Mouse (Mus musculus): ENCODE data around the gene Cbx7. TPM values are rescaled to one million over a fixed set of nuclear protein-coding genes. Genes with fewer than 3 reads are reported as not detected.

Gene Cbx7
- polyA plus RNA-seq (2015; fragmentation: Nextera tagmentation; extraction: Ambion mirVana), result 4.1 and 4.5 TPM in 2 replicates

- H3K27me3 ChIP-seq (replicated peaks; ENCODE audit: insufficient read depth, low read length), result no peaks in the 10 kb centered on the region
- H3K27ac ChIP-seq (ENCODE audit: low read length), result no peak within 1 kb of the TSS
- no peak for ATAC-seq
- 93% methylated on average over 11 of the region's 11 CpGs for WGBS
- no peak within 1 kb of the TSS for H3K9ac ChIP-seq (replicated peaks; ENCODE audit: low read depth)
- DNase-seq (ENCODE audit: low spot score), result no peak
- no peaks in the 10 kb centered on the region for H3K4me1 ChIP-seq (ENCODE audit: insufficient read depth, low read depth, low read length)
- no peaks in the 10 kb centered on the region for H3K9me3 ChIP-seq (ENCODE audit: low read length)
- no peak for TF ChIP-seq CTCF (IDR thresholded peaks at IDR 0.05)
- no peak for TF ChIP-seq EP300 (IDR thresholded peaks at IDR 0.05)
- H3K4me3 ChIP-seq (ENCODE audit: low read depth, low read length), result no peak within 1 kb of the TSS
- no peak within 1 kb of the TSS for H3K4me2 ChIP-seq (replicated peaks; ENCODE audit: low read depth, low read length)
- no peaks in the 10 kb centered on the region for H3K36me3 ChIP-seq (ENCODE audit: insufficient read depth, low read length)
These were observed at the start of gene Cbx7 for GRCm38 (mm10) chr15:79970940-79971339. Gene Cbx7 (minus strand): TSS chr15:79971119.

GRCm38 (mm10) chr15:80020516-80020915, 49.6 kb upstream of the Cbx7 start:
- no peak for DNase-seq (ENCODE audit: low spot score)
- Histone ChIP-seq H3K36me3 (ENCODE audit: insufficient read depth, low read length) (no peaks in the 10 kb centered on the region), H3K27ac (ENCODE audit: low read length) (no peak overlapping the region; the same call in 1 of the 2 replicates), H3K4me2 (replicated peaks; ENCODE audit: low read depth, low read length) (no peak overlapping the region), H3K4me1 (ENCODE audit: insufficient read depth, low read depth, low read length) (peaks cover 5% of the 10 kb centered on the region; the same call in 1 of the 2 replicates), H3K9me3 (ENCODE audit: low read length) (no peaks in the 10 kb centered on the region), H3K4me3 (ENCODE audit: low read depth, low read length) (no peak overlapping the region), H3K9ac (replicated peaks; ENCODE audit: low read depth) (no peak overlapping the region), H3K27me3 (replicated peaks; ENCODE audit: insufficient read depth, low read length) (no peaks in the 10 kb centered on the region)
- no peak for TF ChIP-seq EP300 (IDR thresholded peaks at IDR 0.05)
- TF ChIP-seq CTCF (IDR thresholded peaks at IDR 0.05), result no peak
- WGBS, result 34% methylated on average over 4 of the region's 4 CpGs
- ATAC-seq, result no peak

GRCm38 (mm10) chr15:80019625-80020024, 48.7 kb upstream of the Cbx7 start:
- 40% methylated on average over 4 of the region's 4 CpGs for WGBS
- no peak for DNase-seq (ENCODE audit: low spot score)
- no peaks in the 10 kb centered on the region for H3K9me3 ChIP-seq (ENCODE audit: low read length)
- no peaks in the 10 kb centered on the region for H3K36me3 ChIP-seq (ENCODE audit: insufficient read depth, low read length)
- ATAC-seq, result no peak
- H3K27ac ChIP-seq (ENCODE audit: low read length), result 0 out of 2 replicates have a peak overlapping the region, but pooled peaks have one; percentile 54
- H3K9ac ChIP-seq (replicated peaks; ENCODE audit: low read depth), result no peak overlapping the region
- H3K4me2 ChIP-seq (replicated peaks; ENCODE audit: low read depth, low read length), result no peak overlapping the region
- H3K4me3 ChIP-seq (ENCODE audit: low read depth, low read length), result no peak overlapping the region
- TF ChIP-seq EP300 (IDR thresholded peaks at IDR 0.05), result 0 out of 2 replicates have a peak, but pooled peaks have one; percentile 15
- TF ChIP-seq CTCF (IDR thresholded peaks at IDR 0.05), result no peak
- H3K27me3 ChIP-seq (replicated peaks; ENCODE audit: insufficient read depth, low read length), result no peaks in the 10 kb centered on the region
- H3K4me1 ChIP-seq (ENCODE audit: insufficient read depth, low read depth, low read length), result peaks cover 3% of the 10 kb centered on the region; the same call in 1 of the 2 replicates

GRCm38 (mm10) chr15:80019220-80019619, 48.3 kb upstream of the Cbx7 start:
- H3K9me3 ChIP-seq (ENCODE audit: low read length), result no peaks in the 10 kb centered on the region
- no peak for ATAC-seq
- H3K9ac ChIP-seq (replicated peaks; ENCODE audit: low read depth), result no peak overlapping the region
- no peak for DNase-seq (ENCODE audit: low spot score)
- no peaks in the 10 kb centered on the region for H3K36me3 ChIP-seq (ENCODE audit: insufficient read depth, low read length)
- no peaks in the 10 kb centered on the region for H3K27me3 ChIP-seq (replicated peaks; ENCODE audit: insufficient read depth, low read length)
- no peak overlapping the region for H3K4me3 ChIP-seq (ENCODE audit: low read depth, low read length)
- no peak overlapping the region for H3K4me2 ChIP-seq (replicated peaks; ENCODE audit: low read depth, low read length)
- 71% methylated on average over 7 of the region's 7 CpGs for WGBS
- H3K4me1 ChIP-seq (ENCODE audit: insufficient read depth, low read depth, low read length), result no peaks in the 10 kb centered on the region
- TF ChIP-seq EP300 (IDR thresholded peaks at IDR 0.05), result no peak
- no peak for TF ChIP-seq CTCF (IDR thresholded peaks at IDR 0.05)
- H3K27ac ChIP-seq (ENCODE audit: low read length), result 0 out of 2 replicates have a peak overlapping the region, but pooled peaks have one; percentile 54

GRCm38 (mm10) chr15:80016563-80017301, 45.8 kb upstream of the Cbx7 start:
- TF ChIP-seq CTCF (IDR thresholded peaks at IDR 0.05) (no peak), EP300 (IDR thresholded peaks at IDR 0.05) (no peak)
- ATAC-seq (no peak), DNase-seq (ENCODE audit: low spot score) (no peak)
- Histone ChIP-seq H3K36me3 (ENCODE audit: insufficient read depth, low read length) (no peaks in the 10 kb centered on the region), H3K27ac (ENCODE audit: low read length) (no peak overlapping the region), H3K4me3 (ENCODE audit: low read depth, low read length) (no peak overlapping the region), H3K9me3 (ENCODE audit: low read length) (no peaks in the 10 kb centered on the region), H3K4me2 (replicated peaks; ENCODE audit: low read depth, low read length) (no peak overlapping the region), H3K4me1 (ENCODE audit: insufficient read depth, low read depth, low read length) (peaks cover 8% of the 10 kb centered on the region; the same call in 1 of the 2 replicates), H3K9ac (replicated peaks; ENCODE audit: low read depth) (no peak overlapping the region), H3K27me3 (replicated peaks; ENCODE audit: insufficient read depth, low read length) (peaks cover 7% of the 10 kb centered on the region; the same call in 1 of the 2 replicates)
- 71% methylated on average over 9 of the region's 9 CpGs for WGBS

GRCm38 (mm10) chr15:80015211-80015952, 44.5 kb upstream of the Cbx7 start:
- H3K36me3 ChIP-seq (ENCODE audit: insufficient read depth, low read length), result no peaks in the 10 kb centered on the region
- peak overlapping the region; percentile 95; the same call in 1 of the 2 replicates for H3K4me2 ChIP-seq (replicated peaks; ENCODE audit: low read depth, low read length)
- no peaks in the 10 kb centered on the region for H3K9me3 ChIP-seq (ENCODE audit: low read length)
- no peak for TF ChIP-seq CTCF (IDR thresholded peaks at IDR 0.05)
- no peak for TF ChIP-seq EP300 (IDR thresholded peaks at IDR 0.05)
- no peak overlapping the region; the same call in 1 of the 2 replicates for H3K4me3 ChIP-seq (ENCODE audit: low read depth, low read length)
- no peak overlapping the region for H3K27ac ChIP-seq (ENCODE audit: low read length)
- 55% methylated on average over 7 of the region's 7 CpGs for WGBS
- H3K4me1 ChIP-seq (ENCODE audit: insufficient read depth, low read depth, low read length), result peaks cover 8% of the 10 kb centered on the region; the same call in 1 of the 2 replicates
- H3K27me3 ChIP-seq (replicated peaks; ENCODE audit: insufficient read depth, low read length), result peaks cover 7% of the 10 kb centered on the region; the same call in 1 of the 2 replicates
- H3K9ac ChIP-seq (replicated peaks; ENCODE audit: low read depth), result no peak overlapping the region
- no peak for ATAC-seq
- no peak for DNase-seq (ENCODE audit: low spot score)

Data from lung, postnatal 0 days (tissue).